Mouse (Mus musculus) hindbrain, embryonic 10.5 days (tissue): ENCODE measurements at regions not wholly inside any gene's neighbourhood (a gene's known extent, or its start where the extent isn't known, plus 50 kb on each side); places are given as distances from the start of the nearest gene placed in this dataset.

ENCODE experiments used
- DNase-seq: peaks from one replicate; pipeline ENCODE4 v3.0.0-alpha.2; 2017; ENCODE audit warnings: low spot score
- H3K27ac ChIP-seq: fragments of 300-500 bp; sonication (generic); 2 replicates; pipeline ENCODE4 v1.5.1; 2016; ENCODE audit warnings: mild to moderate bottlenecking, moderate library complexity
- H3K27me3 ChIP-seq: fragments of 300-500 bp; sonication (generic); 2 replicates; pipeline ENCODE4 v1.6.1; 2016; ENCODE audit warnings: mild to moderate bottlenecking; ENCODE audit not compliant: poor library complexity, insufficient read depth, severe bottlenecking
- H3K36me3 ChIP-seq: fragments of 300-500 bp; sonication (generic); 2 replicates; pipeline ENCODE4 v1.6.1; 2016; ENCODE audit warnings: mild to moderate bottlenecking, moderate library complexity
- H3K4me1 ChIP-seq: fragments of 300-500 bp; sonication (generic); replicated peaks from 2 replicates; pipeline ENCODE4 v1.6.1; 2016; ENCODE audit warnings: mild to moderate bottlenecking
- H3K4me3 ChIP-seq: fragments of 300-500 bp; sonication (generic); 2 replicates; pipeline ENCODE4 v1.5.1; 2016; ENCODE audit warnings: mild to moderate bottlenecking, moderate library complexity
- H3K9me3 ChIP-seq: fragments of 300-500 bp; sonication (generic); 2 replicates; pipeline ENCODE4 v1.6.1; 2016; ENCODE audit warnings: mild to moderate bottlenecking, moderate library complexity
- WGBS: fragments of 180-500 bp; shearing (Covaris S2); methylation state at CpG from one replicate; pipeline ENCODE4 v1.1.7; 2016; 5-methylcytosine and 5-hydroxymethylcytosine counted together

DNA sequence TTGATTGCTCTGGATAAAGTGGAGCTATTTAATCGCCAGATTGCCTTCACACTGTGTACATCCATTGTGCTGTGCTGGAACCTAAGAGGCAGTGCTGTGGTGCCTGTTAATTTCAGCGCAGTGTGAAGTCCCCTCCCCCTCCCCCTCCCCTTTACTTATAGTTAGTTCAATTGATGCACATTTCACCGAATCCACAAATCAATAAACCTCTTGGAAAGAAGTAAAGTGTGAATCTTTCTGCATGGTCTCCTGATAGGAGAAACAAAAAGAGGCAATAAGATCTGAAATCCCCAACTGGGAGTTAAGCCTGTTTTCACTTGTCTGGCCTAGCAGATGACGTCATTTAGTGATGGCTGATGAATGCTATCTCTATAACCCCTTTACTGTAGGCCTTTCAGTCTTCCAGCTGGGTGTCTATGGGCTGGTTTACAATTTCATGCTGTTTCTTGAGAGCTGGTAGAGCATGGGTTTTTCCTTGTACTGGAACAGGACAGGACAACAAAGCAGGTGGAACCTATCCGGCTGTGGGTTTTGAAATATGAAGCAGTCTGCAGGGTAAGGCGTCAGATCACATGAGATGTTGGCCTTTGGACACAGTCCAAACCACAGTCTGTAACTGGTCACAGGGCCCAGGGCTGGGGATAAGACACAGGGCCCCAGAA, 398.0 kb upstream of the Sel1l start:
- Histone ChIP-seq H3K9me3 (no peaks in the 10 kb centered on the region), H3K4me1 (0 out of 2 replicates have a peak, but pooled peaks cover 4% of the 10 kb centered on the region), H3K4me3 (no peak overlapping the region), H3K36me3 (no peaks in the 10 kb centered on the region), H3K27me3 (no peaks in the 10 kb centered on the region), H3K27ac (no peak overlapping the region)
- 56% methylated on average over 6 of the region's 6 CpGs for WGBS
- no peak for DNase-seq

DNA sequence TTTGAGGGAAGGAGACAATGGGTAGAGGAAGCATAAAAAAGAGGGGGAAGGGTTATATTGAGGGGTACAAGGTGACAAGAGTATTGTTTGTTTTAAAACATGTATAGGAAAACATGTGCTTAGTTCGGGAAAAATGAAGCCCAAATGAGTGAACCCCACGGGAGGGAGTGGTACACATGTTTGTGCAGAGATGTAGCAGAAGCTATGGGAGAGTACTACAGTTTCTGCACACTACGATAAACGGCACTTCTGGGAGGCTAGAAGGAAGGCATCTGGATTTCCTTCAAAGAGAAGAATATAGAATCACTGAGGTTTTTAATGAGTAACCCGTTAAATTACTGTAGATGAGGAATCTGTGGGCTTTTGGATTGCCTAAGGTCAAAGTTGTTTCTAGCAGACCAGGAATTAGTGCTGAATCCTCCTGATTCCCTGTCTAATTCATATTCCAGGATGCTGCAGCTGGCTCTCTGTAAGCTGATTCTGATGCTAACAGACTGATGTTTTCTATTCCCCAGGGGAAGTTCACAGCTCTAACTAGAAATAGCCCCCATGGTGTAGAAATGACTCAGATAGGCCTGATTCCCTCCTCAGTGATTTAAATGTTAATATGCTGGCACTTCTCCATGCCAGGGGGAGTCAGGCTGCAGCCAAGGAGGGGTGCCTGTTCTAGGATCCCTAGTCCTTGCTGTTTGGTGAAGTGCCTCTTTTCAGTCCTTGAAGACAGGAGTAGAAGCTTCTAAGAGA, 391.2 kb upstream of the Sel1l start:
- Histone ChIP-seq H3K27me3 (no peaks in the 10 kb centered on the region), H3K4me3 (no peak overlapping the region), H3K36me3 (no peaks in the 10 kb centered on the region), H3K9me3 (no peaks in the 10 kb centered on the region), H3K4me1 (no peaks in the 10 kb centered on the region), H3K27ac (no peak overlapping the region)
- WGBS, result 82% methylated on average over 5 of the region's 5 CpGs
- DNase-seq, result no peak

DNA sequence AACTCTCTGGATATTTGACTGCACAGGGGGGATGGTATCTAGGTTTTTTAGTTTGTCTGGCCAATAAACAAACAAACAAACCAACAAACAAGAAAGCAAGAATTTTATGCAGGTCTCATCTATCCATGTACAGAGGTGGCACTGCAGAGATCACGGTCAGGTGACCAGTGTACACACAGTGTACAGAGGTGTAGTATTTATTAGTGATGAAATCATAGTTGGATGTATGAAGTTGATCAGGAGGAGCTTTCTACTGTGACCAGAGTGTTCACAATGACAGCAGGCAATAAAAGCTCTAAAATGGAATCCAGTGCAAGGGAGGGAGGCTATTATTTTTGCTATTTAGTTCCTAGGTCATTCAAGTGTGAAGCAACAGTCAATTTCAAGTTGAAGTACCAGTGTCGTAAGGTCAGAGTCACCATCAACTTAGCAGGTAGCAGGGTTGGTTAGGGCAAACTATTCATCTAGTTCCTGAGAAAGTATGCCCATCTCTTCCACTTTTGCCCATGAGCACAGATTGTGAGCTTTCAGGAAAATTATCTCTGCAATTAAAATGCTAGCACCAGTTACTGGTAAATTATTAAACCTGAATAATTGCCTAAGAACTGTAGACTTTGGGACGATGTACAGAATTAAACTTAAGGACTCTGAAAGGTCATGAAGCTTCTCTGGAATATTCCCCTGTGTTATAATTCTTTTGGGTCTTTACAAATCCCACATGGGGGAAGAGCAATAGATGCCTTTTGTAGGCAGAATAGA, 384.9 kb upstream of the Sel1l start:
- Histone ChIP-seq H3K9me3 (no peaks in the 10 kb centered on the region), H3K4me1 (no peaks in the 10 kb centered on the region), H3K36me3 (no peaks in the 10 kb centered on the region), H3K4me3 (no peak overlapping the region), H3K27me3 (no peaks in the 10 kb centered on the region), H3K27ac (no peak overlapping the region)
- WGBS, result 85% methylated on average over 3 of the region's 3 CpGs
- no peak for DNase-seq

DNA sequence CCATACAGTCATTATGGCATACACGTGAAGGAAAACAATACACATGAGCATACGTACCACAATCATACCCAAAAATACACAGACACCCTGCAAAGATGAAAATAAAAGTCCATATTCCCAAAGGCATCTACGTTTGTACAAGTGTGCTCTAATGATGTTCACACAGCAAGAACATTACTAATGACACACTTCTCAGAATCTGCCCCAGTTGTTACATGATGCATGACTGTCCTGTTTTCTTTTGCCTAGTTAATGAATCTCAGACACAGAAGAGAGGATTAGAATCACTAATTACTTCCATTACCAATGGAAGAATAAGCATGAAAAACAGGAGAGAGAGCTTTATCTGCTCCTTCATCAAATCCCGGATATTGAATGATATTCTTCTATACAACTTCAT, 379.6 kb upstream of the Sel1l start:
- WGBS, result 86% methylated on average over 4 of the region's 4 CpGs
- no peaks in the 10 kb centered on the region for H3K27me3 ChIP-seq
- no peak overlapping the region for H3K27ac ChIP-seq
- no peaks in the 10 kb centered on the region for H3K9me3 ChIP-seq
- H3K4me1 ChIP-seq, result no peaks in the 10 kb centered on the region
- H3K4me3 ChIP-seq, result no peak overlapping the region
- H3K36me3 ChIP-seq, result no peaks in the 10 kb centered on the region
- DNase-seq, result no peak

- H3K4me3 ChIP-seq, result no peak overlapping the region
- no peaks in the 10 kb centered on the region for H3K27me3 ChIP-seq
- H3K27ac ChIP-seq, result no peak overlapping the region
- 0 out of 2 replicates have a peak, but pooled peaks cover 3% of the 10 kb centered on the region for H3K9me3 ChIP-seq
- WGBS, result 89% methylated on average over 4 of the region's 4 CpGs
- DNase-seq, result no peak
- H3K4me1 ChIP-seq, result no peaks in the 10 kb centered on the region
- H3K36me3 ChIP-seq, result no peaks in the 10 kb centered on the region
Observed at GRCm38 (mm10) chr12:92203351-92203750, 354.4 kb upstream of the Sel1l start.

- H3K9me3 ChIP-seq, result 0 out of 2 replicates have a peak, but pooled peaks cover 3% of the 10 kb centered on the region
- DNase-seq, result no peak
- WGBS, result 89% methylated on average over 1 of the region's 1 CpGs
- no peaks in the 10 kb centered on the region for H3K27me3 ChIP-seq
- no peak overlapping the region for H3K27ac ChIP-seq
- H3K4me1 ChIP-seq, result no peaks in the 10 kb centered on the region
- no peak overlapping the region for H3K4me3 ChIP-seq
- no peaks in the 10 kb centered on the region for H3K36me3 ChIP-seq
Observed at GRCm38 (mm10) chr12:92200602-92201001, 351.6 kb upstream of the Sel1l start.

DNA sequence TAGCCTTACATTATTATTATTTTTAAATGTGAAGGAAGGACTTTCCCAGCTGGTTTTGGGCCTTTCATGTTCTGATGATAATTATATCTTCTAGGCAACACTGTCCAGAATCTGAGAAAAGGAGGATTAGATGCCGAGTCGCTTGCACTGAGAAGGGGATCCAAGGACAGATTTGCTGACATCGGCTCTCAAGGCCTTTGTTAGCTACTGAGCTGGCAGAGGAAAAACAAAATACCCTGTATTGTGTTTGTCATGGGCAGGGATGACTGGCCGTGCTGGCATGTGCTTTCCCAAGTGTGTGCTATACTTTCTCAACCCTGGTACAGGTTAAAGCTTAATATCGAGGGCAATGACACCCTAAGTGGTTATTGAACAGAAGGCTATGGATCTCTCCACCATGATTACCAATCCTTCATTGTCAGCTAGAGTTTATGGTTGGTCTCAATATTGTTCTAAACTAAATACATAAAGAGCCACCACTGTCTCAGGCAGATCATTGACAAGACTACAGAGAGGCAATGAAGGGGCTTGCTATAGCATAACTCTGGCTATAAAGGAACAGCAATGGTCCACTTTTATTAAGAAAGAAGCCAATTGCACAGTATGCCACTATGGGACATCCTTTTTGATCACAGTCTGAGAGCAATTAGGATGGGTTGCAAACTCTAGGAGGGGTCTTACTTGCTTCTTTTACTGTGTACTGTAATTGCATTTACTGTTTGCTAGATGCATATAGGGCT, 350.0 kb upstream of the Sel1l start:
- 83% methylated on average over 5 of the region's 5 CpGs for WGBS
- no peak overlapping the region for H3K4me3 ChIP-seq
- no peaks in the 10 kb centered on the region for H3K9me3 ChIP-seq
- no peaks in the 10 kb centered on the region for H3K36me3 ChIP-seq
- H3K27me3 ChIP-seq, result no peaks in the 10 kb centered on the region
- no peak for DNase-seq
- no peak overlapping the region for H3K27ac ChIP-seq
- H3K4me1 ChIP-seq, result no peaks in the 10 kb centered on the region

DNA sequence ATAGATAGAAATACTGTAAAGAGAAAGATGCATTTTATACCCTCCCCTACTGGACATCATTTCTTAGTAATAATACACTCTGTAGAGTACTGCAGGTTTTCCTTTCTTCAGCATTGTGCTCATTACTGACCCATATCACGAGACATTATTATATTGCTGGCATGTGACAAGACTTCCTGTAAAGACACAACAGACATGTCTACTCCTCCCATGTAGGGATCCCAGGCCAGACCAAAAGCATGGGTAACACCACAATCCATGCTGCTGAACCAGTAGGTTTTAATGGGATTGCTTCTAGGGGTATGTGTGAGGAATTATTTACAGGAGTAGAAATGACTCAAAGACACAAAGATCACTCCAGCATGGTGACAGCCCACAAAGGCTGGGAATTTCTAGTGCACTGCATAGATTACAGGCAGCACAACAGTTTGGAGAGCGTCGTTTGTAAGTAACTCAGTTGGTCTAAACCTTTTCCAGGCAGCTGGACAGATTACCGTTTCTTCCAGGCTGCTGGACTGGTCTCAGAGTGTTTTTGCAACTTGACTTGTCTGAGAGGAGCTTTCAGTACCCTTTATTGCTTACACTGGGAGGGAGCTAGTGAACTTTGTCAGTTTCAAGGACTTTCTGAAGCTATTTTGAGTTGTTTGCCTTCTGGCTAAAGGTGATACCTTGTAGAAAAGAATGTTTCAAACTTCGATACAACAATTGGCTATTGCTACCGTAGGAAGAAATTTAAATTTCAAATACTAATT, 345.2 kb upstream of the Sel1l start:
- H3K4me3 ChIP-seq, result no peak overlapping the region
- H3K27ac ChIP-seq, result no peak overlapping the region
- H3K4me1 ChIP-seq, result no peaks in the 10 kb centered on the region
- no peak for DNase-seq
- no peaks in the 10 kb centered on the region for H3K9me3 ChIP-seq
- H3K27me3 ChIP-seq, result no peaks in the 10 kb centered on the region
- no peaks in the 10 kb centered on the region for H3K36me3 ChIP-seq
- 91% methylated on average over 6 of the region's 6 CpGs for WGBS

- Histone ChIP-seq H3K27ac (no peak overlapping the region), H3K9me3 (no peaks in the 10 kb centered on the region), H3K4me3 (no peak overlapping the region), H3K27me3 (no peaks in the 10 kb centered on the region), H3K36me3 (no peaks in the 10 kb centered on the region), H3K4me1 (no peaks in the 10 kb centered on the region)
- DNase-seq, result no peak
- 94% methylated on average over 8 of the region's 8 CpGs for WGBS
Observed at GRCm38 (mm10) chr12:92193199-92193933, 344.4 kb upstream of the Sel1l start.

DNA sequence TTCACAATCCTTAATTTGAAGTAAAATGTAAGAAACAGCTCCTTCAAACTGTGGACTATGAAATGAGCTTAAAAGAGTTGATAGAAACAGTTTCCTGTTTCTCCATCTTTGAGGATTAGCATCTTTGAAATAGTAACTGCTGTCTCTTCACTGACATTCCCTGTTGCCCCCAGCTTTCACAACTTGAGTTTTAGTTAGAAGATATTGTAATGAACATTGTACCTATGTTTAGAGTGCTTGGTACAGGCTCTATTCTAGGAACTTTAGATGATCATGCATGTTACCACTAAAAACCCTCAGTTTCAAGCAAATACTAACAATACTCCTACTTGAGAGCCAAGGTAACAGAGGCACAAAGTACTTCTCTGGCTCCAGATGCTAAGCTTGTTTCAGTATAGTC, 340.1 kb upstream of the Sel1l start:
- Histone ChIP-seq H3K9me3 (no peaks in the 10 kb centered on the region), H3K4me3 (no peak overlapping the region), H3K27me3 (no peaks in the 10 kb centered on the region), H3K27ac (no peak overlapping the region), H3K4me1 (no peaks in the 10 kb centered on the region), H3K36me3 (no peaks in the 10 kb centered on the region)
- no peak for DNase-seq

- H3K4me3 ChIP-seq, result no peak overlapping the region
- WGBS, result 73% methylated on average over 2 of the region's 2 CpGs
- no peaks in the 10 kb centered on the region for H3K4me1 ChIP-seq
- no peak overlapping the region for H3K27ac ChIP-seq
- no peak for DNase-seq
- H3K9me3 ChIP-seq, result no peaks in the 10 kb centered on the region
- no peaks in the 10 kb centered on the region for H3K36me3 ChIP-seq
- H3K27me3 ChIP-seq, result no peaks in the 10 kb centered on the region
Observed at GRCm38 (mm10) chr12:92187133-92187482, 338.2 kb upstream of the Sel1l start.
